Mouse (Mus musculus): ENCODE data around the gene Etv2. TPM values are rescaled to one million over a fixed set of nuclear protein-coding genes. Genes with fewer than 3 reads are reported as not detected.

Etv2 gene
- polyA plus RNA-seq, 1 experiment from 2014 or later, result not detected

DNA sequence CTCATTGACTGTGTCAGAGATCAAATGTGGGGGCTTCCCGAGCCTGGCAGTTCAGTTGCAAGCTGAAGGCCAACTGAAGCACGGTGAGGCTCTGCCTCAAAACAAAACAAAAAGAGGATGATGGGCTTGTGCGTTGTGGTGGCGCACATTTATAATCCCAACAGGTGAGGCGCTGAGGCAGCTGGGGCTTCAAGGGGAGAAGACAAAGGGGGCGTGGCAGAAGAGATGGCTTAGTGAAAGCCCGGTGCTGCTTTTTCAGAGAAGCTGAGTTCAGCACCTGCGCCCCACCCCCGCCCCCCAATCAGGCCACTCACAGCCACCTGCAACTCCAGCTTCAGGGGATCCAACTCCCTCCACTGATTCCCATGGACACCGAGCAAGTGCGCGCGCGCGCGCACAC is 27.2 kb downstream of the Etv2 start:
- no peak overlapping the region for H3K4me2 ChIP-seq (replicated peaks; ENCODE audit: low read depth, low read length)
- H3K27ac ChIP-seq (ENCODE audit: low read length), result no peak overlapping the region
- WGBS, result 52% methylated on average over 16 of the region's 16 CpGs
- H3K4me1 ChIP-seq (ENCODE audit: insufficient read depth, low read depth, low read length), result no peaks in the 10 kb centered on the region
- H3K9ac ChIP-seq (replicated peaks; ENCODE audit: low read depth), result no peak overlapping the region
- no peaks in the 10 kb centered on the region for H3K27me3 ChIP-seq (replicated peaks; ENCODE audit: insufficient read depth, low read length)
- H3K4me3 ChIP-seq (ENCODE audit: low read depth, low read length), result no peak overlapping the region
- DNase-seq (ENCODE audit: low spot score), result no peak
- no peak for ATAC-seq
- H3K9me3 ChIP-seq (ENCODE audit: low read length), result no peaks in the 10 kb centered on the region
- H3K36me3 ChIP-seq (ENCODE audit: insufficient read depth, low read length), result no peaks in the 10 kb centered on the region
- no peak for TF ChIP-seq CTCF (IDR thresholded peaks at IDR 0.05)
- TF ChIP-seq EP300 (IDR thresholded peaks at IDR 0.05), result no peak

DNA sequence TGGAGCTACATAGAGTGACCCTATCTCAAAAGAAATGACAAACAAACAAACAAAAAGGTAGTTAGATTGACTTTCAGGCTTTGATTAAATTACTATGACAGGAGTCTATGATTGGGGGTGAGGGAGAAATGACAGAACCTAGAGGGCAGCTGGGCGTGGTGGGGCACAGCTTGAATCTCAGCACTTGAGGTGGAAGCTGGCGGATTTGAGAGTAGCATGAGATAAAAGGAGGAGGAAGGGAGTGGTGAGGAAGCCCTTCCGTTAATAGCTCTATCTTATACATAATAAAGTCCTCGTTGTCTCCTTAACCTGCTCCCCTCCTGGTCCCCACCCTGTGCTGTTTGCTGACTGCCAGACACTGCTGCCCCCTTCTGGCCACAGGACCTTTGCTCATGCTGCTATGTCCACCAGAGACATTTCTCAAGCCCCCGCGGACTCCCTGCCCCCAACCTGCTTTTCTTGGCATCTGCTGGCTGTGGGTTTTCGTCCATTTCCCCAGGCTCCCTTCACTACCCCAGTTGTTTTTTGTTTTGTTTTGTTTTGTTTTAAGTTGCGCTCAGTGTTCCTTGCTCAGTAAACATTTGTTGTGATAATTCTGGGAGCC is 27.8 kb downstream of the Etv2 start:
- WGBS, result 17% methylated on average over 8 of the region's 8 CpGs
- H3K4me2 ChIP-seq (replicated peaks; ENCODE audit: low read depth, low read length), result no peak overlapping the region
- no peak overlapping the region for H3K4me3 ChIP-seq (ENCODE audit: low read depth, low read length)
- peak; percentile 80 for ATAC-seq
- H3K27me3 ChIP-seq (replicated peaks; ENCODE audit: insufficient read depth, low read length), result no peaks in the 10 kb centered on the region
- H3K9ac ChIP-seq (replicated peaks; ENCODE audit: low read depth), result no peak overlapping the region
- DNase-seq (ENCODE audit: low spot score), result peak; percentile 76
- TF ChIP-seq EP300 (IDR thresholded peaks at IDR 0.05) (0 out of 2 replicates have a peak, but pooled peaks have one; percentile 39), CTCF (IDR thresholded peaks at IDR 0.05) (peak; percentile 85)
- H3K36me3 ChIP-seq (ENCODE audit: insufficient read depth, low read length), result no peaks in the 10 kb centered on the region
- no peaks in the 10 kb centered on the region for H3K4me1 ChIP-seq (ENCODE audit: insufficient read depth, low read depth, low read length)
- H3K27ac ChIP-seq (ENCODE audit: low read length), result no peak overlapping the region
- no peaks in the 10 kb centered on the region for H3K9me3 ChIP-seq (ENCODE audit: low read length)

- WGBS, result 83% methylated on average over 8 of the region's 8 CpGs
- H3K36me3 ChIP-seq (ENCODE audit: insufficient read depth, low read length), result no peaks in the 10 kb centered on the region
- DNase-seq (ENCODE audit: low spot score) (no peak), ATAC-seq (no peak)
- no peak overlapping the region for H3K4me2 ChIP-seq (replicated peaks; ENCODE audit: low read depth, low read length)
- H3K4me3 ChIP-seq (ENCODE audit: low read depth, low read length), result no peak overlapping the region
- no peak overlapping the region for H3K9ac ChIP-seq (replicated peaks; ENCODE audit: low read depth)
- no peaks in the 10 kb centered on the region for H3K4me1 ChIP-seq (ENCODE audit: insufficient read depth, low read depth, low read length)
- no peaks in the 10 kb centered on the region for H3K9me3 ChIP-seq (ENCODE audit: low read length)
- TF ChIP-seq EP300 (IDR thresholded peaks at IDR 0.05) (no peak), CTCF (IDR thresholded peaks at IDR 0.05) (no peak)
- no peaks in the 10 kb centered on the region for H3K27me3 ChIP-seq (replicated peaks; ENCODE audit: insufficient read depth, low read length)
- H3K27ac ChIP-seq (ENCODE audit: low read length), result no peak overlapping the region
These were observed 30.7 kb downstream of the Etv2 start for GRCm38 (mm10) chr7:30604944-30605343.

GRCm38 (mm10) chr7:30604424-30604823 is 31.2 kb downstream of the Etv2 start:
- no peaks in the 10 kb centered on the region for H3K9me3 ChIP-seq (ENCODE audit: low read length)
- TF ChIP-seq CTCF (IDR thresholded peaks at IDR 0.05), result no peak
- no peak for TF ChIP-seq EP300 (IDR thresholded peaks at IDR 0.05)
- no peak overlapping the region for H3K4me2 ChIP-seq (replicated peaks; ENCODE audit: low read depth, low read length)
- no peaks in the 10 kb centered on the region for H3K36me3 ChIP-seq (ENCODE audit: insufficient read depth, low read length)
- no peak for DNase-seq (ENCODE audit: low spot score)
- WGBS, result 40% methylated on average over 8 of the region's 8 CpGs
- H3K4me3 ChIP-seq (ENCODE audit: low read depth, low read length), result no peak overlapping the region
- ATAC-seq, result no peak
- H3K27ac ChIP-seq (ENCODE audit: low read length), result no peak overlapping the region
- H3K4me1 ChIP-seq (ENCODE audit: insufficient read depth, low read depth, low read length), result no peaks in the 10 kb centered on the region
- H3K9ac ChIP-seq (replicated peaks; ENCODE audit: low read depth), result no peak overlapping the region
- H3K27me3 ChIP-seq (replicated peaks; ENCODE audit: insufficient read depth, low read length), result no peaks in the 10 kb centered on the region

- H3K9ac ChIP-seq (replicated peaks; ENCODE audit: low read depth), result no peak overlapping the region
- no peak overlapping the region for H3K4me3 ChIP-seq (ENCODE audit: low read depth, low read length)
- H3K27ac ChIP-seq (ENCODE audit: low read length), result peak overlapping the region; percentile 91
- H3K36me3 ChIP-seq (ENCODE audit: insufficient read depth, low read length), result no peaks in the 10 kb centered on the region
- 27% methylated on average over 3 of the region's 3 CpGs for WGBS
- ATAC-seq (peak; percentile 76), DNase-seq (ENCODE audit: low spot score) (peak; percentile 96)
- TF ChIP-seq CTCF (IDR thresholded peaks at IDR 0.05), result no peak
- TF ChIP-seq EP300 (IDR thresholded peaks at IDR 0.05), result peak; percentile 99
- no peaks in the 10 kb centered on the region for H3K9me3 ChIP-seq (ENCODE audit: low read length)
- no peaks in the 10 kb centered on the region for H3K27me3 ChIP-seq (replicated peaks; ENCODE audit: insufficient read depth, low read length)
- no peak overlapping the region for H3K4me2 ChIP-seq (replicated peaks; ENCODE audit: low read depth, low read length)
- H3K4me1 ChIP-seq (ENCODE audit: insufficient read depth, low read depth, low read length), result no peaks in the 10 kb centered on the region; the same call in 1 of the 2 replicates
These were observed 33.1 kb downstream of the Etv2 start for GRCm38 (mm10) chr7:30602583-30602982.

- ATAC-seq (peak; percentile 72), DNase-seq (ENCODE audit: low spot score) (peak; percentile 88)
- H3K36me3 ChIP-seq (ENCODE audit: insufficient read depth, low read length), result no peaks in the 10 kb centered on the region
- TF ChIP-seq EP300 (IDR thresholded peaks at IDR 0.05) (peak; percentile 72), CTCF (IDR thresholded peaks at IDR 0.05) (no peak)
- H3K4me2 ChIP-seq (replicated peaks; ENCODE audit: low read depth, low read length), result no peak overlapping the region
- H3K9me3 ChIP-seq (ENCODE audit: low read length), result no peaks in the 10 kb centered on the region
- peak overlapping the region; percentile 91 for H3K27ac ChIP-seq (ENCODE audit: low read length)
- H3K4me1 ChIP-seq (ENCODE audit: insufficient read depth, low read depth, low read length), result peaks cover 2% of the 10 kb centered on the region; the same call in 1 of the 2 replicates
- H3K9ac ChIP-seq (replicated peaks; ENCODE audit: low read depth), result no peak overlapping the region
- no peak overlapping the region for H3K4me3 ChIP-seq (ENCODE audit: low read depth, low read length)
- WGBS, result 51% methylated on average over 7 of the region's 7 CpGs
- H3K27me3 ChIP-seq (replicated peaks; ENCODE audit: insufficient read depth, low read length), result no peaks in the 10 kb centered on the region
These were observed 35.0 kb downstream of the Etv2 start for GRCm38 (mm10) chr7:30600651-30601050.
